8 mouse cellular contexts compared by ENCODE assay signal in genomic region chr17:44188769-44189145, GRCm38 (mm10). TPM values are rescaled to one million over a fixed set of nuclear protein-coding genes. Genes with fewer than 3 reads are reported as not detected.
A peak's percentile ranks its signal among the peaks of the same experiment; 100 is the strongest.
DNase-seq lines count a peak whose midpoint lies in the region; ATAC-seq lines count a peak whose summit lies in the region.

No protein-coding gene starts in this region.

- H3K27me3 ChIP-seq in kidney, embryonic 15.5 days: peaks cover 29% of the 10 kb centered on the region
- H3K27me3 ChIP-seq in midbrain, embryonic 10.5 days (ENCODE audit: low read depth, poor library complexity, severe bottlenecking): peaks cover 54% of the 10 kb centered on the region

- DNase-seq in heart, adult 18-20 months: peak; percentile 45 to 72
- no peak for DNase-seq in heart, adult 9 months (ENCODE audit: low spot score in 2 of 2)
- DNase-seq in adrenal gland, postnatal 25 days: peak; percentile 10
- DNase-seq in gastrocnemius, postnatal 25 days: peak; percentile 47
- DNase-seq in midbrain, embryonic 10.5 days (ENCODE audit: low spot score): peak; percentile 48
- peak; percentile 73 for DNase-seq in yolk sac, embryonic 10.5 days (ENCODE audit: low spot score)

- H3K9me3 ChIP-seq in kidney, embryonic 15.5 days (replicated peaks): no peaks in the 10 kb centered on the region
- H3K9me3 ChIP-seq in midbrain, embryonic 10.5 days (replicated peaks): no peaks in the 10 kb centered on the region

- peak overlapping the region; percentile 39; the same call in 1 of the 2 replicates for H3K9ac ChIP-seq in kidney, embryonic 15.5 days

- peak overlapping the region; percentile 41; the same call in 1 of the 2 replicates for H3K27ac ChIP-seq in kidney, embryonic 15.5 days
- H3K27ac ChIP-seq in midbrain, embryonic 10.5 days (replicated peaks): no peak overlapping the region

- peak overlapping the region; percentile 50 for H3K4me3 ChIP-seq in kidney, embryonic 15.5 days (replicated peaks)
- H3K4me3 ChIP-seq in midbrain, embryonic 10.5 days: peak overlapping the region; percentile 62

- peak overlapping the region; percentile 94 for H3K4me2 ChIP-seq in kidney, embryonic 15.5 days

- peaks cover 25% of the 10 kb centered on the region for H3K4me1 ChIP-seq in kidney, embryonic 15.5 days
- H3K4me1 ChIP-seq in midbrain, embryonic 10.5 days: peaks cover 17% of the 10 kb centered on the region

- under 1% methylated on average over 24 of the region's 24 CpGs for WGBS in kidney, embryonic 15.5 days
- under 1% methylated on average over 24 of the region's 24 CpGs for WGBS in midbrain, embryonic 10.5 days

- H3K36me3 ChIP-seq in kidney, embryonic 15.5 days: no peaks in the 10 kb centered on the region
- no peaks in the 10 kb centered on the region for H3K36me3 ChIP-seq in midbrain, embryonic 10.5 days

- peak; percentile 59; the same call in 1 of the 2 replicates for ATAC-seq in kidney, embryonic 15.5 days (replicated peaks; ENCODE audit: low FRiP score)
- no peak for ATAC-seq in frontal cortex, adult (ENCODE audit: low TSS enrichment)

RNA-seq across cellular contexts. Expression of gene Clic5, which starts 0.4 kb away (rescaled TPM):
- 100 to 1,000 TPM; 141 to 144 TPM for total RNA-seq in heart, adult 18-20 months (2021)
- total RNA-seq in adrenal gland, postnatal 25 days (2021): 13.4 and 14.4 TPM in 2 replicates
- 100 to 1,000 TPM; 137 to 153 TPM for total RNA-seq in gastrocnemius, postnatal 25 days (2021)
- 7.5 and 7.6 TPM in 2 replicates for polyA plus RNA-seq in kidney, embryonic 15.5 days (2015; fragmentation: Nextera tagmentation; extraction: Ambion mirVana)
- 0.23 and 0.82 TPM in 2 replicates for polyA plus RNA-seq in midbrain, embryonic 10.5 days (2016; fragmentation: Nextera tagmentation; extraction: Ambion mirVana)

Comparison
In these comparisons a context has a peak if more than half of its experiments do, and no peak if none do; other contexts are left out.
1. DNase-seq: peak in heart, adult 18-20 months (2 of 2), adrenal gland, postnatal 25 days (single experiment), gastrocnemius, postnatal 25 days (single experiment), midbrain, embryonic 10.5 days (single experiment) and yolk sac, embryonic 10.5 days (single experiment); none in heart, adult 9 months (0 of 2).